Mouse (Mus musculus): ENCODE measurements around the gene Mrpl51. TPM values are rescaled to one million over a fixed set of nuclear protein-coding genes. Genes with fewer than 3 reads are reported as not detected.

The Mrpl51 gene
- polyA plus RNA-seq, 1 experiment from 2014 or later = 220 TPM

- no peaks in the 10 kb centered on the region for H3K9me3 ChIP-seq (replicated peaks)
- H3K27me3 ChIP-seq = no peaks in the 10 kb centered on the region
- H3K4me1 ChIP-seq = peaks cover 8% of the 10 kb centered on the region
- no peak overlapping the region for H3K4me3 ChIP-seq (replicated peaks)
- H3K36me3 ChIP-seq = peaks cover 100% of the 10 kb centered on the region
- 84% methylated on average over 2 of the region's 2 CpGs for WGBS
- ATAC-seq (replicated peaks; ENCODE audit: low FRiP score) = no peak
- no peak overlapping the region for H3K4me2 ChIP-seq
- H3K27ac ChIP-seq = no peak overlapping the region
- no peak overlapping the region for H3K9ac ChIP-seq
Measured at GRCm38 (mm10) chr6:125172474-125172873, 19.1 kb upstream of the Mrpl51 start.

GRCm38 (mm10) chr6:125173256-125173655 is 18.3 kb upstream of the Mrpl51 start:
- peaks cover 100% of the 10 kb centered on the region for H3K36me3 ChIP-seq
- H3K27ac ChIP-seq = no peak overlapping the region
- no peak for ATAC-seq (replicated peaks; ENCODE audit: low FRiP score)
- H3K4me1 ChIP-seq = no peaks in the 10 kb centered on the region
- H3K9me3 ChIP-seq (replicated peaks) = no peaks in the 10 kb centered on the region
- H3K9ac ChIP-seq = no peak overlapping the region
- H3K4me2 ChIP-seq = no peak overlapping the region
- no peak overlapping the region for H3K4me3 ChIP-seq (replicated peaks)
- no peaks in the 10 kb centered on the region for H3K27me3 ChIP-seq
- 94% methylated on average over 7 of the region's 7 CpGs for WGBS

GRCm38 (mm10) chr6:125175469-125175868 is 16.1 kb upstream of the Mrpl51 start:
- Histone ChIP-seq H3K4me3 (replicated peaks) (no peak overlapping the region), H3K9me3 (replicated peaks) (no peaks in the 10 kb centered on the region), H3K4me2 (no peak overlapping the region), H3K27ac (no peak overlapping the region), H3K27me3 (no peaks in the 10 kb centered on the region), H3K9ac (no peak overlapping the region), H3K4me1 (no peaks in the 10 kb centered on the region), H3K36me3 (peaks cover 99% of the 10 kb centered on the region)
- 91% methylated on average over 5 of the region's 5 CpGs for WGBS
- ATAC-seq (replicated peaks; ENCODE audit: low FRiP score) = no peak

GRCm38 (mm10) chr6:125179601-125180000 is 12.0 kb upstream of the Mrpl51 start:
- ATAC-seq (replicated peaks; ENCODE audit: low FRiP score) = no peak
- WGBS = 90% methylated on average over 7 of the region's 7 CpGs
- Histone ChIP-seq H3K36me3 (peaks cover 99% of the 10 kb centered on the region), H3K9ac (no peak overlapping the region), H3K4me3 (replicated peaks) (no peak overlapping the region), H3K27me3 (no peaks in the 10 kb centered on the region), H3K4me1 (no peaks in the 10 kb centered on the region), H3K27ac (no peak overlapping the region), H3K9me3 (replicated peaks) (no peaks in the 10 kb centered on the region), H3K4me2 (no peak overlapping the region)

GRCm38 (mm10) chr6:125182133-125182532 is 9.5 kb upstream of the Mrpl51 start:
- no peak for ATAC-seq (replicated peaks; ENCODE audit: low FRiP score)
- Histone ChIP-seq H3K9ac (no peak overlapping the region), H3K36me3 (peaks cover 99% of the 10 kb centered on the region), H3K9me3 (replicated peaks) (no peaks in the 10 kb centered on the region), H3K4me3 (replicated peaks) (no peak overlapping the region), H3K27me3 (no peaks in the 10 kb centered on the region), H3K4me1 (no peaks in the 10 kb centered on the region), H3K27ac (no peak overlapping the region), H3K4me2 (no peak overlapping the region)
- 89% methylated on average over 5 of the region's 5 CpGs for WGBS

- Histone ChIP-seq H3K27me3 (no peaks in the 10 kb centered on the region), H3K4me2 (no peak overlapping the region), H3K9ac (no peak overlapping the region), H3K4me1 (peaks cover 10% of the 10 kb centered on the region), H3K27ac (no peak overlapping the region), H3K9me3 (replicated peaks) (no peaks in the 10 kb centered on the region), H3K36me3 (peaks cover 88% of the 10 kb centered on the region), H3K4me3 (replicated peaks) (no peak overlapping the region)
- WGBS = 86% methylated on average over 10 of the region's 10 CpGs
- no peak for ATAC-seq (replicated peaks; ENCODE audit: low FRiP score)
Measured at GRCm38 (mm10) chr6:125186203-125186602, 5.4 kb upstream of the Mrpl51 start.

GRCm38 (mm10) chr6:125190816-125191215 is 785 bp upstream of the Mrpl51 start:
- peak overlapping the region; percentile 65 for H3K4me3 ChIP-seq (replicated peaks)
- H3K27me3 ChIP-seq = no peaks in the 10 kb centered on the region
- peak overlapping the region; percentile 71 for H3K4me2 ChIP-seq
- H3K4me1 ChIP-seq = peaks cover 26% of the 10 kb centered on the region
- H3K9me3 ChIP-seq (replicated peaks) = no peaks in the 10 kb centered on the region
- no peak for ATAC-seq (replicated peaks; ENCODE audit: low FRiP score)
- peak overlapping the region; percentile 76 for H3K9ac ChIP-seq
- peak overlapping the region; percentile 100 for H3K27ac ChIP-seq
- peaks cover 67% of the 10 kb centered on the region for H3K36me3 ChIP-seq

GRCm38 (mm10) chr6:125192016-125192714 is 564 bp downstream of the Mrpl51 start:
- under 1% methylated on average over 34 of the region's 34 CpGs for WGBS
- no peaks in the 10 kb centered on the region for H3K27me3 ChIP-seq
- H3K36me3 ChIP-seq = peaks cover 54% of the 10 kb centered on the region
- peak overlapping the region; percentile 100 for H3K27ac ChIP-seq
- peak; percentile 95 for ATAC-seq (replicated peaks; ENCODE audit: low FRiP score)
- H3K4me1 ChIP-seq = peaks cover 26% of the 10 kb centered on the region
- peak overlapping the region; percentile 71 for H3K4me2 ChIP-seq
- peak overlapping the region; percentile 76 for H3K9ac ChIP-seq
- H3K9me3 ChIP-seq (replicated peaks) = no peaks in the 10 kb centered on the region
- H3K4me3 ChIP-seq (replicated peaks) = peak overlapping the region; percentile 65

- Histone ChIP-seq H3K4me2 (peak overlapping the region; percentile 71), H3K27me3 (no peaks in the 10 kb centered on the region), H3K4me3 (replicated peaks) (peak overlapping the region; percentile 65), H3K9me3 (replicated peaks) (no peaks in the 10 kb centered on the region), H3K27ac (peak overlapping the region; percentile 100), H3K4me1 (peaks cover 26% of the 10 kb centered on the region), H3K36me3 (peaks cover 47% of the 10 kb centered on the region), H3K9ac (peak overlapping the region; percentile 76)
- no peak for ATAC-seq (replicated peaks; ENCODE audit: low FRiP score)
- 38% methylated on average over 5 of the region's 5 CpGs for WGBS
Measured at GRCm38 (mm10) chr6:125192841-125193240, 1.2 kb downstream of the Mrpl51 start.

GRCm38 (mm10) chr6:125193390-125193789 is 1.8 kb downstream of the Mrpl51 start:
- Histone ChIP-seq H3K9me3 (replicated peaks) (no peaks in the 10 kb centered on the region), H3K9ac (no peak overlapping the region), H3K4me2 (peak overlapping the region; percentile 71), H3K27ac (no peak overlapping the region), H3K4me3 (replicated peaks) (no peak overlapping the region; the same call in 1 of the 2 replicates), H3K36me3 (peaks cover 42% of the 10 kb centered on the region), H3K4me1 (peaks cover 26% of the 10 kb centered on the region), H3K27me3 (no peaks in the 10 kb centered on the region)
- WGBS = 51% methylated on average over 7 of the region's 7 CpGs
- ATAC-seq (replicated peaks; ENCODE audit: low FRiP score) = no peak

GRCm38 (mm10) chr6:125195541-125196075 is 4.0 kb downstream of the Mrpl51 start:
- Histone ChIP-seq H3K27ac (no peak overlapping the region), H3K4me2 (no peak overlapping the region), H3K4me1 (peaks cover 16% of the 10 kb centered on the region), H3K27me3 (no peaks in the 10 kb centered on the region), H3K36me3 (peaks cover 26% of the 10 kb centered on the region), H3K9me3 (replicated peaks) (no peaks in the 10 kb centered on the region), H3K9ac (no peak overlapping the region), H3K4me3 (replicated peaks) (no peak overlapping the region)
- no peak for ATAC-seq (replicated peaks; ENCODE audit: low FRiP score)
- WGBS = 28% methylated on average over 1 of the region's 1 CpGs

GRCm38 (mm10) chr6:125196301-125196700 is 4.7 kb downstream of the Mrpl51 start:
- H3K36me3 ChIP-seq = peaks cover 26% of the 10 kb centered on the region
- H3K4me1 ChIP-seq = peaks cover 16% of the 10 kb centered on the region
- no peak overlapping the region for H3K4me3 ChIP-seq (replicated peaks)
- 61% methylated on average over 3 of the region's 3 CpGs for WGBS
- ATAC-seq (replicated peaks; ENCODE audit: low FRiP score) = no peak
- no peak overlapping the region for H3K9ac ChIP-seq
- no peaks in the 10 kb centered on the region for H3K9me3 ChIP-seq (replicated peaks)
- H3K4me2 ChIP-seq = no peak overlapping the region
- H3K27ac ChIP-seq = no peak overlapping the region
- no peaks in the 10 kb centered on the region for H3K27me3 ChIP-seq

Measured in kidney, embryonic 15.5 days (tissue).